Mouse (Mus musculus): ENCODE data around the gene Myom1.

Gene Myom1

GRCm38 (mm10) chr17:71136384-71137333 is 134.2 kb downstream of the Myom1 start:
- DNase-seq (ENCODE audit: low spot score in 2 of 2), result peak in 1 of 2 experiments; percentile 43

GRCm38 (mm10) chr17:71137334-71137721 is 134.9 kb downstream of the Myom1 start:
- no peak for DNase-seq (ENCODE audit: low spot score in 2 of 2)

- peak; percentile 5 to 35 for DNase-seq (ENCODE audit: low spot score in 2 of 2)
Observed at GRCm38 (mm10) chr17:71142068-71142467, 139.6 kb downstream of the Myom1 start.

DNA sequence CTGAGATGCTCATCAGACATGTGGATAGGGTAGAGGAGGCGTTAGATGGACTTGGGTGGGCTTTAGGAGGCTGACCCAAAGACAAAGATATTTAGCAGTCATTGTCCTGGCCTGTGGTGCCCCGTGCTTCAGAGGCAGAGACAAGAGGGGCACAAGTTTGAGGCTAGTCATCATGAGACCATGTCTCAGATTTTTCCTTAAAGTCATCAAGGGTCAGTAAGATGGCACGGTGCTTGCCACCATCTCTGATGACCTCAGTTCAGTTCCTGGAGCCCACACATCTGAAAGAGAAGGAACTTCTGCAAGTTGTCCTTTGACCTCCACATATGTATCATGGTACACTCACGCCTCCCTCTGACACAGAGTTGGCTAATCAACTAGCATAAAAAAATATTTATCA is 140.7 kb downstream of the Myom1 start:
- DNase-seq (ENCODE audit: low spot score in 2 of 2), result peak; percentile 6 to 28

GRCm38 (mm10) chr17:71144322-71145116 is 142.1 kb downstream of the Myom1 start:
- peak; percentile 8 to 52 for DNase-seq (ENCODE audit: low spot score in 2 of 2)

- DNase-seq (ENCODE audit: low spot score in 2 of 2), result peak; percentile 5 to 24
Observed at GRCm38 (mm10) chr17:71145248-71145961, 143.0 kb downstream of the Myom1 start.

- DNase-seq (ENCODE audit: low spot score in 2 of 2), result no peak
Observed at GRCm38 (mm10) chr17:71153356-71153755, 150.9 kb downstream of the Myom1 start.

- DNase-seq (ENCODE audit: low spot score in 2 of 2), result peak; percentile 5 to 38
Observed at GRCm38 (mm10) chr17:71155271-71155670, 152.8 kb downstream of the Myom1 start.

DNA sequence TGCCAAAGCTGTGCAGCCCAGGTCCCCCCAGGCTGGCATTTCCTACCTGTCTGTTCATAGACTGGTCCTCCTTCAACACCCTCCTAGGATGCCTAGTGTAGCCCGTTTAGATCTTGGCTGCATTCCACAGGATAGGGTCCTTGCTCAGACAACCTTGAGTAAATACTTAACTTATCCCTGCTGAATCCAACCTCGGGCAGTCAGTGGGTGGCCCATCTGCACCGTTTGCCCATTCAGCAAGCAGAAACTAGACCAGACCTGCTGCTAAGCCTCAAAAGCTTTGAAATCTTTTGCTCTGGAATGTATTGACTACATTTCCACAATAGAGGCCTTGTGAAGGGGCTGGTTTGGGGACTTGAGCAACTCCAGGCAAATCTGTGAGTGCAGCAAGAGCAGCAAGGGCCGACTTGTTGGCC is 156.7 kb downstream of the Myom1 start:
- DNase-seq (ENCODE audit: low spot score in 2 of 2), result peak in 1 of 2 experiments; percentile 38

GRCm38 (mm10) chr17:71159720-71160119 is 157.3 kb downstream of the Myom1 start:
- DNase-seq (ENCODE audit: low spot score in 2 of 2), result no peak

DNA sequence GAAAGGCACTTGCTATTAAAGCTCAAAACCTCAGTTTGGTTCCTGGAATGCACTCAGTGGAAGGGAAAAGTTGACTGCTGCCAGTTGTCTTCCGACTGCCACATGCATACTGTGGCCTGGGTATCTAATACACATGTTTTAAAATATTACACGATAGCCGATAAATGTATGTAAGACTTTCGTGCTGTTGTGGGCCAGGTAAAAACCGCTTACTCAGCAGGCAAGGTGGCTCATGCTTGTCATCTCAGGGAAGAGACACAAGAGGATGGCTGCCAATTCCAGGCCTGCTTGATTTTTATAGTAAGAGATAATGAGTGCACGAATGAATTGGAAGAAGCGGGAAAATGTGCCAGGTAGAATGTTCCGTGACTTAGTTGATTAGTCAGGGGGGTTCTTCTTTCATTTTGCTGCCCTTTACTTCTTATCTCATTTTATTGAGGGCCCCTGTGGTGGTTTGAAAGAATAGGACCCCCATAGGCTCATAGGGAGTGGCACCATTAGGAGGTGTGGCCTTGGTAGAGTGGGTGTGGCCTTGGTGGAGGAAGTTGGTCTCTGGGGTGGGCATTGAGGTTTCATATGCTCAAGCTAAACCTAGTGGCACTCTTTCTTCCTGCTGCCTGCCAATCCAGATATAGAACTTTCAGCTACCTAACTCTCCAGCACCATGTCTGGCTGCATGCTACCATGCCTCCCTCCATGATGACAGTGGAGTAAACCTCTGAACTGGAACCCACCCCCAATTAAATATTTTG is 158.0 kb downstream of the Myom1 start:
- DNase-seq (ENCODE audit: low spot score in 2 of 2), result peak in 1 of 2 experiments; percentile 50

GRCm38 (mm10) chr17:71164991-71165390 is 162.6 kb downstream of the Myom1 start:
- peak; percentile 17 to 45 for DNase-seq (ENCODE audit: low spot score in 2 of 2)

- DNase-seq (ENCODE audit: low spot score in 2 of 2), result no peak
Observed at GRCm38 (mm10) chr17:71168205-71168815, 165.9 kb downstream of the Myom1 start.

GRCm38 (mm10) chr17:71168846-71169245 is 166.4 kb downstream of the Myom1 start:
- DNase-seq (ENCODE audit: low spot score in 2 of 2), result peak in 1 of 2 experiments; percentile 49

DNA sequence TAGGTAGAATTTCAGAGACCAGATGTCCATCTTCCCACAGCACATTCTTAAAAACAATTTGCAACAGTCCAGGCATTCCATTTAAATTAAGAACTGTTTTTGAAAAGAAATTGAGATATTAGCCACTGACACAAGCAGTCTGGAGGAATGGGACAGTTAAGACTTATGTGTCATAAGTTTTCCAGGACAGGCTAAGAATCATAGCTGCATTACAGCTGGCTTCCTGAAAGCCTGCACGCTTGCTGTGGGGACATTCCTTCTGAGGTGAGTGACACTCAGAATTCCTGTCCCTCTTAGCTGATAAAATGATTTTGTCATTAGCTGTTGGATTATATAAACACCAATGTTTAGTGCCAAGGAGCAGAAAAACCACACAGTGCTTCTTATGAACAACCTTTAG is 167.2 kb downstream of the Myom1 start:
- peak in 1 of 2 experiments; percentile 40 for DNase-seq (ENCODE audit: low spot score in 2 of 2)

DNA sequence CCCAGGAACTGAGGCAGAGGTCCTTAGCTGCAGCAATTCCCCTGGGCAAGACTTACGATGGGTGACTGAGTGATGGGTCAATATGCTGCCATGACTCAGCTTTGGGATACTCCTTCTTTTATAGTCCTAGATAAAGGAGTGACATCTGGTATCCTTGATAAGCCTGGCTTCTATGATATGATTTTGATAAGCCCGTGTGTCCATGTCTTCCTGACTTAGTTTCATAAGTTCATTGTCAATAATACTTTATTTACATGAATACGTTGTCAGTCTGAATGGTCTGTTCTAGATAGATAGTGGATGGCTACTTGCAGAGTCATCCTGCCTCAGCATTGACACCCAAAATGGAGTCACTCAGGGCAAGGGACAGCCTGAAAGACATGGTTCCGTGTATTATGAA is 168.7 kb downstream of the Myom1 start:
- peak in 1 of 2 experiments; percentile 40 for DNase-seq (ENCODE audit: low spot score in 2 of 2)
